Mouse (Mus musculus) embryonic facial prominence, embryonic 13.5 days (tissue): ENCODE results near the gene Aplp2. TPM values are rescaled to one million over a fixed set of nuclear protein-coding genes. Genes with fewer than 3 reads are reported as not detected.
"Not testable (repeated sequence)": the region's sequence is repeated elsewhere in the genome, so short reads cannot be mapped to it uniquely, and the experiment has no call there.

Experiments
- ATAC-seq: fragments of 200-750 bp; cut with Nextera tagmentation; 2 replicates; pipeline ENCODE4 v1.8.0; 2017; ENCODE audit warnings: low read depth; ENCODE audit not compliant: insufficient number of reproducible peaks, insufficient read depth, low FRiP score, low TSS enrichment
- H3K27ac ChIP-seq: fragments of 300-500 bp; sonication (generic); 2 replicates; pipeline ENCODE4 v1.5.1; 2015; ENCODE audit warnings: moderate library complexity, mild to moderate bottlenecking, inconsistent platforms
- H3K27me3 ChIP-seq: fragments of 300-500 bp; sonication (generic); 2 replicates; pipeline ENCODE4 v1.6.1; 2015; ENCODE audit warnings: mild to moderate bottlenecking, inconsistent platforms
- H3K36me3 ChIP-seq: fragments of 300-500 bp; sonication (generic); 2 replicates; pipeline ENCODE4 v1.6.1; 2015; ENCODE audit warnings: mild to moderate bottlenecking, inconsistent platforms
- H3K4me1 ChIP-seq: fragments of 300-500 bp; sonication (generic); 2 replicates; pipeline ENCODE4 v1.6.1; 2015; ENCODE audit warnings: inconsistent platforms
- H3K4me2 ChIP-seq: fragments of 300-500 bp; sonication (generic); 2 replicates; pipeline ENCODE4 v1.6.1; 2015; ENCODE audit warnings: moderate library complexity, mild to moderate bottlenecking, inconsistent platforms
- H3K4me3 ChIP-seq: fragments of 300-500 bp; sonication (generic); 2 replicates; pipeline ENCODE4 v1.5.1; 2015; ENCODE audit warnings: mild to moderate bottlenecking, inconsistent platforms
- H3K9ac ChIP-seq: fragments of 300-500 bp; sonication (generic); 2 replicates; pipeline ENCODE4 v1.6.1; 2015; ENCODE audit warnings: mild to moderate bottlenecking, inconsistent platforms
- H3K9me3 ChIP-seq: fragments of 300-500 bp; sonication (generic); 2 replicates; pipeline ENCODE4 v1.6.1; 2016; ENCODE audit warnings: inconsistent platforms
- WGBS: fragments of 180-500 bp; shearing (Covaris S2); methylation state at CpG from one replicate; pipeline ENCODE4 v1.1.7; 2015; ENCODE audit warnings: mixed read lengths; 5-methylcytosine and 5-hydroxymethylcytosine counted together
- polyA plus RNA-seq: library from polyadenylated mRNA; unstranded; fragments of >200 nt; fragmentation: Nextera tagmentation; extraction: Ambion mirVana; gene quantifications from 2 replicates; pipeline ENCODE4 v1.2.1, GENCODE M21; 2015

The Aplp2 gene
- polyA plus RNA-seq, 1 experiment from 2014 or later = 210 TPM

DNA sequence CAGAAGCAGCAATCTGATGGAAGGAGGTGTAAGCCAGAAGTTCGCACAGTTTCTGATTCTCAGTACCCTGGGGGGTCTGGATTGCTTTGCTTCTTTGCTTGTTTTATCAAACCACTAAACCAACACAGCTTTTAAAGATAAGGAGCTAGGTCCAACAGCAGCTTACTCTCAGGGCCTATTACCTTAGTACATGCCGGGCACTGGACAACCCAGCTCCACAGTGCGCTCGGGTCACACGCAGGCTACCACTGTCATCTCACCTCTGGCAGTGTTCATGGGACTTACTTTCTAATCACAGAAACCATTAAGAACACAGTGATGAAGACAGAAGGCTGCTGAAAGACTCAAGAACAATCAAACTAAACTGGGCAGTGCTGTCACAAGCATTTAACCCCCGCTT, 36.3 kb downstream of the Aplp2 start:
- Histone ChIP-seq H3K4me3 (no peak overlapping the region), H3K27me3 (no peaks in the 10 kb centered on the region), H3K9ac (no peak overlapping the region), H3K4me1 (peaks cover 6% of the 10 kb centered on the region; the same call in 1 of the 2 replicates), H3K4me2 (no peak overlapping the region), H3K9me3 (no peaks in the 10 kb centered on the region), H3K27ac (no peak overlapping the region), H3K36me3 (peaks cover 37% of the 10 kb centered on the region)
- 94% methylated on average over 6 of the region's 6 CpGs for WGBS
- ATAC-seq = no peak

GRCm38 (mm10) chr9:31168356-31169093, 43.1 kb downstream of the Aplp2 start:
- H3K4me2 ChIP-seq = no peak overlapping the region
- no peaks in the 10 kb centered on the region for H3K27me3 ChIP-seq
- H3K4me3 ChIP-seq = no peak overlapping the region
- H3K36me3 ChIP-seq = peaks cover 72% of the 10 kb centered on the region
- no peaks in the 10 kb centered on the region for H3K4me1 ChIP-seq
- no peak overlapping the region for H3K27ac ChIP-seq
- no peak overlapping the region for H3K9ac ChIP-seq
- no peak for ATAC-seq
- WGBS = 89% methylated on average over 22 of the region's 22 CpGs
- no peaks in the 10 kb centered on the region for H3K9me3 ChIP-seq

DNA sequence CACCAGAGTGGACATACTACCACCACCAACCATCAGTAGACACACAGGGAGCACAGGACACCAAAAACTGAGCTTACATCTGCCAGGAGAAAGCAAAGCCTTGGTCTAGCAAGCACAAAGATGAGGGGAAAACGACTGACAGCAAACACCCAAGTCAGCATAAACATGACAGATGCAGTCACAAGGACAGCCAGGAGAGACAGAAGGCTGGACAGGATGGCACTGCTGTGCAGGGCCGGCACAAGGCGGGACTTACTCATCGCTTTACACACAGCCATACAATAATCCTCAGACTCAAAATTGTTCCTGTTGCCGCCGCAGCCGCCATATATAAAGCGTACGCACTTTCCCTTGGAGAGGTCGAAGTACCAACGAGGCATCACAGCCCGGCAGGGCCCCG, 44.3 kb downstream of the Aplp2 start:
- H3K4me2 ChIP-seq = no peak overlapping the region
- H3K27me3 ChIP-seq = no peaks in the 10 kb centered on the region
- no peak for ATAC-seq
- H3K4me1 ChIP-seq = no peaks in the 10 kb centered on the region
- H3K4me3 ChIP-seq = no peak overlapping the region
- no peak overlapping the region for H3K27ac ChIP-seq
- no peak overlapping the region for H3K9ac ChIP-seq
- WGBS = 92% methylated on average over 13 of the region's 13 CpGs
- H3K36me3 ChIP-seq = peaks cover 84% of the 10 kb centered on the region
- H3K9me3 ChIP-seq = no peaks in the 10 kb centered on the region

- WGBS = 85% methylated on average over 3 of the region's 3 CpGs
- not testable (repeated sequence) for H3K4me2 ChIP-seq, H3K9ac ChIP-seq, ATAC-seq, H3K4me1 ChIP-seq, H3K9me3 ChIP-seq, H3K27ac ChIP-seq, H3K27me3 ChIP-seq, H3K4me3 ChIP-seq
- peaks cover 87% of the 10 kb centered on the region for H3K36me3 ChIP-seq
These were observed 46.1 kb downstream of the Aplp2 start for GRCm38 (mm10) chr9:31165505-31165904.

- Histone ChIP-seq H3K27me3 (no peaks in the 10 kb centered on the region), H3K4me1 (no peaks in the 10 kb centered on the region), H3K36me3 (peaks cover 94% of the 10 kb centered on the region), H3K9me3 (no peaks in the 10 kb centered on the region), H3K4me2 (no peak overlapping the region), H3K27ac (no peak overlapping the region), H3K4me3 (no peak overlapping the region), H3K9ac (no peak overlapping the region)
- 87% methylated on average over 1 of the region's 1 CpGs for WGBS
- ATAC-seq = no peak
These were observed 48.3 kb downstream of the Aplp2 start for GRCm38 (mm10) chr9:31163327-31163726.

GRCm38 (mm10) chr9:31162911-31163310, 48.7 kb downstream of the Aplp2 start:
- H3K36me3 ChIP-seq = peaks cover 94% of the 10 kb centered on the region
- H3K27me3 ChIP-seq = no peaks in the 10 kb centered on the region
- no peaks in the 10 kb centered on the region for H3K4me1 ChIP-seq
- no peaks in the 10 kb centered on the region for H3K9me3 ChIP-seq
- H3K4me3 ChIP-seq = no peak overlapping the region
- WGBS = 69% methylated on average over 1 of the region's 1 CpGs
- ATAC-seq = no peak
- no peak overlapping the region for H3K9ac ChIP-seq
- no peak overlapping the region for H3K27ac ChIP-seq
- no peak overlapping the region for H3K4me2 ChIP-seq

DNA sequence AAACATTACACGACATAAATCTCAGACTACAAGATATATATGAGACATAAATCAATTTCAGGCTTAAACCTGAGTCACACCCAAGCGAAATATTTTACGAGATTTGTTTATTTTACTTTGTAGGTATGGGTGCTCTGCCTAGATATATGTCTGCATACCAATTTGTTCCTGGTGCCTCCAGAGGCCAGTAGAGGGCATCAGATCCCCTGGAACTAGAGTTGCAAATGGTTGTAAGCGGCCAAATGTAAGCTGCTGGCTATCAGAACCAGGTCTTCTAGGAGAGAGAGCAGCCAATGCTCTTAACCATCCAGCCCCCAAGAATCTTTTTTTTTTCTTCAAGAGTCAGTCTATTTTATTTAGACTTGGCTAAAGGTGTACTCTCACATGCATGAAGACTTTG, 51.7 kb downstream of the Aplp2 start:
- peaks cover 97% of the 10 kb centered on the region for H3K36me3 ChIP-seq
- no peak overlapping the region for H3K4me2 ChIP-seq
- H3K27me3 ChIP-seq = no peaks in the 10 kb centered on the region
- H3K9me3 ChIP-seq = no peaks in the 10 kb centered on the region
- no peak overlapping the region for H3K4me3 ChIP-seq
- H3K4me1 ChIP-seq = no peaks in the 10 kb centered on the region
- no peak overlapping the region for H3K9ac ChIP-seq
- no peak overlapping the region for H3K27ac ChIP-seq
- WGBS = 77% methylated on average over 4 of the region's 4 CpGs
- no peak for ATAC-seq

- no peaks in the 10 kb centered on the region for H3K4me1 ChIP-seq
- no peak overlapping the region for H3K4me3 ChIP-seq
- no peak overlapping the region for H3K9ac ChIP-seq
- peaks cover 94% of the 10 kb centered on the region for H3K36me3 ChIP-seq
- no peak for ATAC-seq
- 77% methylated on average over 8 of the region's 8 CpGs for WGBS
- H3K4me2 ChIP-seq = no peak overlapping the region
- no peaks in the 10 kb centered on the region for H3K9me3 ChIP-seq
- no peaks in the 10 kb centered on the region for H3K27me3 ChIP-seq
- no peak overlapping the region for H3K27ac ChIP-seq
These were observed 55.0 kb downstream of the Aplp2 start for GRCm38 (mm10) chr9:31156594-31156993.

DNA sequence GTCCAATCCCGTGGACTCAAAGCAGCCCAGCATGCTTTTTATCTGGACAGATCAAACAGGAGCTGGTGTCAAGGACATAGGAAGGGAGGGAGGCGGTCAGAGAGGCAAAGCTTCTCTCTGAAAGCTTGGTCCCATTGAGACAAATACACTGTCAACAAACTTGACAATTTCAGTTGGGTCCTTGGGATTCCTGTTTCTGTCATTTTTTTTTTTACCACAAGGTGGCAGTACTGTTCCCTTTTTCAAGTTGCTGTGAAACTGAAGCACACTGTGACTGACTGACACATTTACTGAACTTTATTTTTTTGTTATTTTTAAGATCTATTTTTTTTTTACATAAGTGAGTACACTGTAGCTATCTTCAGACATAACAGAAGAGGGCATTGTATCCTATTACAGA, 60.6 kb downstream of the Aplp2 start:
- WGBS = 68% methylated on average over 2 of the region's 2 CpGs
- Histone ChIP-seq H3K9ac (no peak overlapping the region), H3K36me3 (peaks cover 70% of the 10 kb centered on the region), H3K9me3 (no peaks in the 10 kb centered on the region), H3K4me2 (no peak overlapping the region), H3K27ac (no peak overlapping the region), H3K4me1 (no peaks in the 10 kb centered on the region), H3K27me3 (no peaks in the 10 kb centered on the region), H3K4me3 (no peak overlapping the region)
- ATAC-seq = no peak

GRCm38 (mm10) chr9:31148135-31148534, 63.5 kb downstream of the Aplp2 start:
- no peaks in the 10 kb centered on the region for H3K4me1 ChIP-seq
- H3K9me3 ChIP-seq = no peaks in the 10 kb centered on the region
- H3K27me3 ChIP-seq = no peaks in the 10 kb centered on the region
- no peak for ATAC-seq
- H3K36me3 ChIP-seq = peaks cover 45% of the 10 kb centered on the region
- H3K27ac ChIP-seq = no peak overlapping the region
- 80% methylated on average over 7 of the region's 7 CpGs for WGBS
- H3K4me2 ChIP-seq = no peak overlapping the region
- H3K9ac ChIP-seq = no peak overlapping the region
- H3K4me3 ChIP-seq = no peak overlapping the region

DNA sequence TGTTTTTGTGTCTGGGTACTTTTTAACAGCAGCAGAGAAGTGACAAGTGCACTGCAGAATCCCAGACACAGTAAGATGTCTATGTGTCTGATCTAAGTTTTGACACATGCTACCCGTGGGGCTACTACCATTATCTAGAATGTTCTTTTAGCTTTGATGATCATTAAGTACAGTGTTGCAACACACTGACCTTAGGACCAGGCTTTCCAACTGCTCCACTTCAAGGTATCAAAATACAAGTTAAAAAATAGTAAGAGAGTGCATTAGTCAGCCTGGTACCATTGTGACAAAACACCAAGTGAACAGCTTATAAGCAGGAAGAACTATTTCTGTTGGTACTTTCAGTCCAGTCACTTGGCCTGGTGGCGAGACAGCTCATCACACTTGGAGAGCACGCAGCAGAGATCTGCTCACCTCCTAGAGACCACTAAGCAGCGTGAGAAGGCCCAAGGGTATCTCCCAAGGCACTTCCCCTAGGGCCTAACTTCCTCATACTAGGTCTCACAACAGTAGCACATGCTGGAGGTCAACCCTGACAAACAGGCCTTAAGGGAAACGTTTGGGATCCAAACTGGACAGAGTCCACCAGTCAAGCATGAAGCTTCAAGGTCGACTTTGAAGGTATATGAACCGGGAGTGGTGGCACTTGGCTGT, 66.2 kb downstream of the Aplp2 start:
- H3K9ac ChIP-seq = no peak overlapping the region
- no peaks in the 10 kb centered on the region for H3K9me3 ChIP-seq
- H3K4me3 ChIP-seq = no peak overlapping the region
- H3K4me1 ChIP-seq = no peaks in the 10 kb centered on the region
- ATAC-seq = no peak
- WGBS = 84% methylated on average over 7 of the region's 7 CpGs
- no peak overlapping the region for H3K27ac ChIP-seq
- no peak overlapping the region for H3K4me2 ChIP-seq
- H3K36me3 ChIP-seq = peaks cover 22% of the 10 kb centered on the region
- H3K27me3 ChIP-seq = no peaks in the 10 kb centered on the region

DNA sequence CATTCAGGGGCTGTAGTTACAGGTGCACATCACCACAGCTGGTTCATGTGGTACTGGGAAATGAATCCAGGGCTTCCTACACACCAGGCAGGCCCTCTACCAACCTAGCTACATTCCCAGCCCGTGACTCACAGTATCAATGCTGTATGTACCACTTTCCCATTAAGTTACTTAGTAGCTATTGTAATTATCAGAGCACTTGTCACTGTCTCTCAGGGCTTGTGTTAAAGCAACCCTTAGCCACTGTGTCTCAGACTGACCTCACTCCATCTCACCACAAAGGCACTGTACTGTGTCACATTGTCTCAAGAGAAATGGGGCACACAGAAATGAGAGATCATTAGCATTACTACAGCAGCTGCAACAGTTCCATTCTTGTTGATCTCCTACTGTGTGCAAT, 68.7 kb downstream of the Aplp2 start:
- no peak overlapping the region for H3K4me3 ChIP-seq
- no peaks in the 10 kb centered on the region for H3K9me3 ChIP-seq
- H3K36me3 ChIP-seq = peaks cover 4% of the 10 kb centered on the region; the same call in 1 of the 2 replicates
- H3K27ac ChIP-seq = no peak overlapping the region
- no peak overlapping the region for H3K4me2 ChIP-seq
- no peaks in the 10 kb centered on the region for H3K27me3 ChIP-seq
- H3K9ac ChIP-seq = no peak overlapping the region
- no peak for ATAC-seq
- WGBS = 79% methylated on average over 1 of the region's 1 CpGs
- no peaks in the 10 kb centered on the region for H3K4me1 ChIP-seq
